Mouse (Mus musculus) v-Abl transformed pro-B cells (cell line): ENCODE data around the gene Krt75.

Experiments
- in situ Hi-C, 2 experiments: fragments of 400-800 bp; cut with MboI; formaldehyde crosslinking; loops; one replicate each; pipeline ENCODE4 v1.15.1; 2025; ENCODE audit not compliant: unreplicated experiment in 2 of 2

Gene Krt75

GRCm38 (mm10) chr15:101573796-101574345 lies at the start of gene Krt75:
Gene Krt75 (minus strand): TSS chr15:101573904.
- in situ Hi-C loops, result no loop called here

- in situ Hi-C loops, result no loop called here
These were observed 25.4 kb upstream of the Krt75 start for GRCm38 (mm10) chr15:101599123-101599522.

- in situ Hi-C loops, result no loop called here
These were observed 14.5 kb upstream of the Krt75 start for GRCm38 (mm10) chr15:101588216-101588615.

GRCm38 (mm10) chr15:101584456-101584855 lies 10.8 kb upstream of the Krt75 start:
- in situ Hi-C loops, result no loop called here

GRCm38 (mm10) chr15:101583211-101583965 lies 9.7 kb upstream of the Krt75 start:
- in situ Hi-C loops, result no loop called here

DNA sequence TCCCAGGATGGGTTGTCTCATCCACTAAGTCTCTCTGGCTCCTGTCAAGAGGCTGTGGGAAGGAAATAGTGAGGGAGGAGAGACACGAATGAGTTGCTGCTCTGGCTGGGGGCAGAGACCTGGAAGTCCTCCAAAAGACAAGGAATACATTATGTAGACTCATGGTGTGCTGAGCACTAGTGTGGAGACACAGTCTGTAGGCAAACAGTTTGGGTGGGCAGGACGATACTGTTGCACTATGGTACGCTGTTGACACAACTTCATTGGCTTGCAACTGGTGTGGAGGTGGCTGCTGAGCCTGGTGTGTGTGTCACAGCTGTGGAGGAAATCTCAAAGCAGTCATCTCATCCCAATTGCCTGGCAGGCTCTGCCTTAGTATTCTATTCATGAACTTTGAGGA lies 8.0 kb upstream of the Krt75 start:
- in situ Hi-C loops, result no loop called here

DNA sequence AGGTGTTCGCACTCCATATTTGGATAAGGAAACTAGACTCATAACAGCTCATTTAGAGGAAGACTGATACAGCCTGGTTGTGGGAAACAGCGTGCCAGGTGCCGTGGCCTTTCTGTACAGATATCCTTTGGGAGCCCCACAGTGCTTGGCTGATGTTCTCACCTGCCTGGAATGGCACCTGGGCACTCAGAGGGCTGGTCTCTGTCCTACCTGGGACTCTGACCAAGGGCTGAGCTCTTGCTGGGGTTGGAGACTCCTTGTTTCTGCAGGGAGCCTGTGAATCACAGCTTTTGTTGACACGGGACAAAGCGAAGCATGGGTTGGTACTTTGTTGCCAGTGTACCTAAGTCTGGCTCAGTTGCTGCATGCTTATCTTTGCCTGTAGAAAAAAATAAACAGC lies 1.8 kb upstream of the Krt75 start:
- in situ Hi-C loops, result no loop called here

- in situ Hi-C loops, result no loop called here
These were observed 5.9 kb downstream of the Krt75 start for GRCm38 (mm10) chr15:101567780-101568179.

- in situ Hi-C loops, result no loop called here
These were observed 10.9 kb downstream of the Krt75 start, which contains the start of gene Krt90 for GRCm38 (mm10) chr15:101562850-101563249. Gene Krt90 (minus strand): TSS chr15:101562950.

- in situ Hi-C loops, result no loop called here
These were observed 15.6 kb downstream of the Krt75 start for GRCm38 (mm10) chr15:101558034-101558646.

GRCm38 (mm10) chr15:101553169-101553568 lies 20.5 kb downstream of the Krt75 start:
- in situ Hi-C loops, result no loop called here

- in situ Hi-C loops, result no loop called here
These were observed 21.5 kb downstream of the Krt75 start for GRCm38 (mm10) chr15:101552188-101552587.

DNA sequence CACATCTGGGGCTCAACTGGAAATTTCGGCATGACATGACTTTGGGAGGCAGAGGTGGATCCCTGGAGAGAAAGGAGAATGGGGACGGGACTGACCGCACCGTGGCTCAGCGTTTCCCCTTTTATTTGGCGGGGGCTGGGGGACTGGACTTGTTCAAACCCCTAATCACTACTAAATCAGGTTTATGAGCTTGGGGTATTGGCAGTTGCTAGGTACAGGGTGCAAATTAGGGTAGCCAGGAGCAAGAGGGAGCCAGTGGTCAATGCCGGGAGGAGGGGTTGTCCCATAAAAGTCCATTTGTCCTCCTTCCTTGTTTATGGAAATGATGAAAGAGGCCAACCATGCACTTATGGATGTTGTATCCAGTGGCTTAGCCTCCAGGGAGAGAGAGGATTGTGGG lies 23.1 kb downstream of the Krt75 start, which contains the start of gene Krt82:
TSS of gene Krt82 (minus strand) at position 101 of the 400 bp plus-strand sequence.
- in situ Hi-C loops, result no loop called here

- in situ Hi-C loops, result no loop called here
These were observed 29.2 kb downstream of the Krt75 start for GRCm38 (mm10) chr15:101544478-101544877.

DNA sequence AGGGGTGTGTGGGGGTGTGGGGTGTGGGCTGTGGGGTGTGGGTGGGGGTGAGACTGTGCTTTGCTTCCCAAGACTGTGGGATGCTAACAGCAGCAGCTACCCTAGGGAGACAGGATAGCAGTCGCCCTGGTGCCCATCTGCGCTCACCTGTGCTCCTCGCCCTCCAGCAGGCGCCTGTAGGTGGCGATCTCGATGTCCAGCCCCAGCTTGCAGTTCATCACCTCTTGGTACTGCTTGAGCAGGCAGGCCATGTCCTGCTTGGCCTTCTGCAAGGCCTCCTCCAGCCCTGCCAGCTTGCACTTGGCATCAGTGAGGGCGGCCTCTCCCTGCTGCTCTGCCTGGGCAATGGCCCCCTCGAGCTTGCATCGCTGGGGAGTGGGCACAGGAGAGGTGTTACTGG lies 31.2 kb downstream of the Krt75 start:
- in situ Hi-C loops, result no loop called here

DNA sequence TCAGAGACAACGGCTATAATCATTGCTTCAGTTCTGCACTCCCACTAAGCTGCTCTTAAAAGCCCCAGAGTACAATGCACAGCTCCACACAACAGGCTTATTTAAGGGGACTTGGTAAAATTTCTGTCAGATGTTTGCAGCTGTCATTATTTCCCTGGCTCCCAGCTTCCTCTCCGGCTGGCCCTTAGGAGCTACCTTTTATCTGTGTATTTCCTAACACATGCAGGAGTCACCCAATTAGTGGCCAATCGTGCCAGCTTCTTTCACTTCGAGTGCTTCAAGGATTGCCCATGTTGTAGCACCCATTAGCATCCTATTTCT lies 35.2 kb downstream of the Krt75 start:
- in situ Hi-C loops, result no loop called here

DNA sequence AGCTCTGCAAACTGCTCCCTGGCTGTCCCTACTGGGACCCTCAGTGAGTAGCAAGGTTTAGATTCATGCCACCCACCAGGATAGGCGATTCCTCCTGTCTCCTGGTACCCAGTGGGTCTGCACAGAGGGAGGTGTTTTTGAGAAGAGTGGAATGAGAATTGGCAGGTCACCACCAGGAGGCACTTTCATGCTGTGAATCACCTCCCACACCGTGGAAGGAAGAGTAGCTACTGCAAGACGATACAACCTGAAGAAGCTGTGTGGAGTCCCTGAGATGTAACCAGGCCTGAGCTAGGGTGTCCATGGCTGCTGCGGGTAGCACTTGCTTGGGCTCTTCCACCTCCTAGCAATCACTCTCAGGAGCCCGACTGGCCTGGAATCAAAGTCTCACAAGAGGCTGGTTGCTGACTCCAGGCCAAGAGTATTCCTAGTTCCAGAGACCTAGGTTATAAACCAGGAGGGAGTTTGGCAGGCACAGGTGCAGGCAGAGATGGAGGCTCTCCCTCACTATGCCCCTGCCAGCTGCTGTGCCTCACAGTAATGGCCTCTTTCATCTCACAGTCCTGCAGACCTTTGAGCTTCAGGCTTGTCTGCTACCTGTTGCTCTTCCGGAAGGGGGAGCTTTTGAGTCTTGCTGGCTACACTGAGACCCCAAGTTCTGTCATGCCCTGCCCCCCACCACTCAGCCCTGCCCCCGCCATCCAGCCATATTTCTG lies 35.7 kb downstream of the Krt75 start:
- in situ Hi-C loops, result no loop called here

DNA sequence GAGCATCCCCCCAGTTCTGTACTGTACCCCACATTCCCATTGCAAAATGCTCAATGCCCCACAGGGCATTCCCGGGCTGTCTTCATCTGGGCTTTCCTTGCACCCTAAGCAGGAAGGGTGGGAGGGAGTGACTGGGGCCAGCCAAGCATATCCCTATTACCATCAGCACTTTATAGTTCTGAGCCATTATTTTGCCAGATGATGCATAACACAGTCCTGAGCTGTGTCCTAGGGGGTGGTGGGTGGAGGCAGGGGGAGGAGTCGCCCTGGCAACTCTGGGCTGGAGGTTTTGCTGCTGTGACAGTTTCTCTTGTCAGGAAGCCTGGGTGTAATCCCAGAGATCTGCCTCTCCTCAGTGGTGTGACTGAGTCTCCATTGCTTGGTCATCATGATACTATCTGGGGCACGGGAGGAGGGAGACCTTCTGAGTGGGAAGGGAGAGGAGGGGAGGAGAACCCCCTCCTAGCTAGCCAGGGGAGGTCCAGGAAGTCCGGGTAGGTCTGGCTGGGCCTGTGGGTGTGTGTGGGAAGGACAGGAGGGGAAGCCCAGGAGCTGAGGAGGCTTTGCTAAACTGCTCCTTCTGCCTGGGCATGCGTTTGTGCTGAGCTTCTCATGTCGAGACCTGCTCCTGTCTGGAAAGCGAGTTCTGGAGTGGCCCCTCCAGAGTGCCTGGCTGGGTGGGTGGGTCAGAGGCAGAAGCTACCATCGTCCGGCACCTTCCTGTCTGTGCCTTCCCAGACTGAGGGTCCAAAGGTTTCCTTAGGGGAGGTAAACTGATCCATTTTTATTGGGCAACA lies 37.5 kb downstream of the Krt75 start:
- in situ Hi-C loops, result no loop called here

DNA sequence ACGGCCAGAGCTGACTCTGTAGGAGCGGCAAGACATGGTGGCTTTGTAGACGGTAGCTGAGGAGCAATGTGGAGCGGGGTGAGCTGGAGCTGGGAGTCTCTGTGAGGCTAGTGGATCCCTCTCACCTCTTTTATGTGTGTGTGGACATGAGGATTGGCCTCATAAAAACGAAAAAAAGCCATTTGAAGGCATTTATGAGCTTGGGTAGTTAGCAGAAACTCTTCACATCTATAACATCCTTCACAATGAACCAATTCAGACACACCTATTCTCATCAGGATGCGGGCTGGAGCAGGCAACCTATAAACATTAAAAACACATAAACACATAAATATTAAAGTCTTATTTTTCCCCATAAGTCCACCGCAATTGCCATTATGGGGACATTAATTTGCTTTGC lies 41.0 kb downstream of the Krt75 start, which contains the start of gene Krt84:
TSS of gene Krt84 (minus strand) at position 101 of the 400 bp plus-strand sequence.
- in situ Hi-C loops, result no loop called here

DNA sequence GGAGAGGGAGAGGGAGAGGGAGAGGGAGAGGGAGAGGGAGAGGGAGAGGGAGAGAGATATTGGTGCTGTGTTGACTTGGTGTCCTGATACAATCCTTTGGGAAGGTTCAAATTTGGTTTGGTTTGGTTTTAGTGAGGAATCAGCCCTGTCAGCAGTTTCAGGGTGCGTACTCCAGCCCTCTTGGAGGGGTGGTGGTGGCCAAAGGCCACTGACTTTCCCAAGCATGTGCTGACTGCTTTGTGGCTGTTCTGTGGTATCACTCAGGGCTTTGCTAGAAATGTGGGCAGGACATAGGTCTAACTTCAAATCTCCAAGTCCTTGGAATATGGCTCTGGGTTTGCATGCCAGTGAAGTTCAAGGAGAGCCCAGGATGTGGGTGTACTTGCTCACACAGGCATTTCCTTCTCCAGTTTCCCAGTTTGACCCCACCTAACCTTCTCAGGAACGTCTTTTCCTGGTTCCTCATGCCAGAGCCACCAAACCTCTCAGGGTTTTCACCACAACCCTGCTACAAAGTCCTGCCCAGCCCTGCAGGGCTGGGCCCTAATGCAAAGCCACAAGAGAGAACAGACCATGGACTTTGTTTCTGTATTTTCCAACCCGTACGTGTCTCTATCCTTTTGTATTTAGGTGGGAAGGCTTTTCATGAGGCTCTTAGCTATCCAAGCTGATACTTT lies 51.0 kb downstream of the Krt75 start:
- in situ Hi-C loops, result loop anchor here in 1 of 2 experiments (10.0 kb wide), 1 partner anchor 178 kb away; no protein-coding TSS in a partner anchor
